Mouse (Mus musculus) layer of hippocampus, adult 18-20 months (tissue): ENCODE data around the gene Pde4d. TPM values are rescaled to one million over a fixed set of nuclear protein-coding genes. Genes with fewer than 3 reads are reported as not detected.
A peak's percentile ranks its signal among the peaks of the same experiment; 100 is the strongest.

Experiments
- DNase-seq, 2 experiments: peaks; one replicate each; pipeline ENCODE4 v3.0.0; 2022; ENCODE audit warnings: low spot score in 2 of 2
- long read RNA-seq: library from polyadenylated mRNA; stranded (forward); transcript quantifications from one replicate; pipeline ENCODE4 v2.0.0, GENCODE M21; 2021
- total RNA-seq, 2 experiments: library from RNA; stranded (reverse); gene quantifications; 2 replicates each; pipeline ENCODE4 v1.2.3; 2021

Pde4d gene
- 10 to 100 TPM; 67.4 to 71.2 TPM for total RNA-seq
- long read RNA-seq, partial matches to known transcripts, result 2 of 8 reads
- long read RNA-seq, other reads (novel, unspliced or antisense), result 5 of 8 reads

- peak in 1 of 2 experiments; percentile 4 for DNase-seq
Observed at GRCm38 (mm10) chr13:108449116-108450097, at the start of gene Pde4d. Gene Pde4d, plus strand, starts transcription at chr13:108449948.

- no peak for DNase-seq
Observed at GRCm38 (mm10) chr13:108403197-108403596, 46.6 kb upstream of the Pde4d start.

GRCm38 (mm10) chr13:108404372-108404771 is 45.4 kb upstream of the Pde4d start:
- DNase-seq, result no peak

- no peak for DNase-seq
Observed at GRCm38 (mm10) chr13:108415464-108415863, 34.3 kb upstream of the Pde4d start.

GRCm38 (mm10) chr13:108418741-108419507 is 30.8 kb upstream of the Pde4d start:
- no peak for DNase-seq

- no peak for DNase-seq
Observed at GRCm38 (mm10) chr13:108426322-108426721, 23.4 kb upstream of the Pde4d start.

GRCm38 (mm10) chr13:108428809-108429208 is 20.9 kb upstream of the Pde4d start:
- DNase-seq, result no peak

GRCm38 (mm10) chr13:108429623-108430022 is 20.1 kb upstream of the Pde4d start:
- DNase-seq, result no peak

GRCm38 (mm10) chr13:108431776-108432175 is 18.0 kb upstream of the Pde4d start:
- no peak for DNase-seq

GRCm38 (mm10) chr13:108435687-108436086 is 14.1 kb upstream of the Pde4d start:
- DNase-seq, result no peak

GRCm38 (mm10) chr13:108437424-108437823 is 12.3 kb upstream of the Pde4d start:
- no peak for DNase-seq

GRCm38 (mm10) chr13:108439012-108439411 is 10.7 kb upstream of the Pde4d start:
- DNase-seq, result no peak

GRCm38 (mm10) chr13:108448348-108448931 is 1.3 kb upstream of the Pde4d start:
- no peak for DNase-seq

GRCm38 (mm10) chr13:108451122-108451521 is 1.4 kb downstream of the Pde4d start:
- DNase-seq, result no peak

GRCm38 (mm10) chr13:108453064-108453919 is 3.5 kb downstream of the Pde4d start:
- DNase-seq, result no peak

- DNase-seq, result no peak
Observed at GRCm38 (mm10) chr13:108462518-108462917, 12.8 kb downstream of the Pde4d start.

GRCm38 (mm10) chr13:108465755-108466154 is 16.0 kb downstream of the Pde4d start:
- no peak for DNase-seq

- DNase-seq, result no peak
Observed at GRCm38 (mm10) chr13:108467046-108467445, 17.3 kb downstream of the Pde4d start.

GRCm38 (mm10) chr13:108480451-108480850 is 30.7 kb downstream of the Pde4d start:
- no peak for DNase-seq

GRCm38 (mm10) chr13:108485036-108485435 is 35.3 kb downstream of the Pde4d start:
- DNase-seq, result no peak
